Mouse (Mus musculus) cerebellum, adult 2 months (tissue): ENCODE results near the gene Zfand6.

Source experiments
- CTCF ChIP-seq: fragments of 200-500 bp; IDR thresholded peaks from 2 replicates; pipeline ENCODE4 v1.5.1; 2011; ENCODE audit warnings: low read depth, mild to moderate bottlenecking, control low read depth, low read length, moderate library complexity, borderline replicate concordance; ENCODE audit not compliant: insufficient read depth
- POLR2A ChIP-seq: fragments of 200-500 bp; IDR thresholded peaks from 2 replicates; pipeline ENCODE4 v1.6.1; 2011; ENCODE audit warnings: low read length, control low read depth, borderline replicate concordance; ENCODE audit not compliant: insufficient read depth

DNA sequence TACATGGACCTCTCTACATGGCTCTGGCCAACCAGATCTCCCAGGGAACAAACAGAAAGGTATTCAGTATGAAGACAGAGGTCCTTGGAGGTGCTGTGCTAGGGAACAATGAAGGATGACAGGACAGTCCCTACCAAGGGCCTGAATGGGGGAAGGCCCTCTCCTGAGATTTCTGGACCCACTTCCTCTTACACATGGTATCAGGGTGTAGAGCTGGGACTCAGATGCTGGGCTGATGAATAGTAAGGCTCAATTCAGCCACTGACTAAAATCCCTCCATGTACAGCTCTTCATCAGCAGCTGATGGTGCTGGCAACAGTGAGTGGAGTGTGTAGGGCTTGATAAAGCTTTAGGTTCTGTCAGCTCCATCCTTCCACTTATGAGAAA is 94.8 kb downstream of the Zfand6 start:
- no peak for TF ChIP-seq CTCF
- no peak for TF ChIP-seq POLR2A
